Mouse (Mus musculus) heart, postnatal 36 days (tissue): ENCODE measurements at regions not wholly inside any gene's neighbourhood (a gene's known extent, or its start where the extent isn't known, plus 50 kb on each side); places are given as distances from the start of the nearest gene placed in this dataset.
A peak's percentile ranks its signal among the peaks of the same experiment; 100 is the strongest.

Experiments
- DNase-seq, 2 experiments: peaks; one replicate each; pipeline ENCODE4 v3.0.0; 2021 to 2022
- intact Hi-C: fragments of 180-260 bp; cut with DNase I; formaldehyde crosslinking; loops from one replicate; pipeline ENCODE4 v1.15.1; 2025

DNA sequence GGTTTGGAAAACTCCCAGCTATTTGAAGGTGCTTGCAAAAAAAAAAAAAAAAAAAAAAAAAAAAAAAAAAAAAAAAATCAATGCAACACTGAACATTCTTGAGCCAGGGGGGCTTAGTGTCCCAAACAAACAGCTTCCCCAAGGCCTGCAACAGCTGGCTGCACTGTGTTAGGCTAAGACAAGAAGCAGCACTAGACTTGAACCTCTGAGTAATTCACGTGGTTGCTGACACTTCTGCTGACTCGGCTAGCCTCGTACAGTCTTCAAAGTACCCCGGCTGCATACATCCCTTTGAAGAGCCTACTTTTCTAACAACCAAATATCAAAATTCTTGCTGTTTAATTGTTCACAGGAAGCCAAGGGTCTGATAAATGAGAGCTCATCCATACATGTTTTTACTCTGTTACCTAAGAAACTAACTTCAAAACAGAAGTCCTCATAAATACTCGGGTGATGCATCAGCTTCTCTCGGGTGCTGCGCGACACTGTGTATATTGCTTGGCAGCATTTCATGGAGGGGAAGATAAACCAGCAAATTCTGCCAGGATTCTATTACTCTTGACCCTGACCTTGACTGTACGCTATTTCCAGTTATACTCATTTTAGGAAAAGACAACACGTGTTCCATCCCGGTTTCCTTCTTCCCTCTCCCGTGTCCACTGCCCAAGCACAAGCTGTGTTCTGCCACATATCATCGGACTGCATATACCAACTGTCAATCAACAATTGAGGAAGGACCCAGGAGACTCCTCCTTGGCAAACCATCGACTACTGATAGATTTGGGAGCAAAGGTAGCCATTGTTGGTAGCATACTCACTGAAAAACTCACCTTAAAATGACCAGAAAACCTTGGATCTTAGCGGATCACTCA is 352.8 kb upstream of the Nt5c1b start:
- no peak for DNase-seq
- intact Hi-C loops = no loop called here

DNA sequence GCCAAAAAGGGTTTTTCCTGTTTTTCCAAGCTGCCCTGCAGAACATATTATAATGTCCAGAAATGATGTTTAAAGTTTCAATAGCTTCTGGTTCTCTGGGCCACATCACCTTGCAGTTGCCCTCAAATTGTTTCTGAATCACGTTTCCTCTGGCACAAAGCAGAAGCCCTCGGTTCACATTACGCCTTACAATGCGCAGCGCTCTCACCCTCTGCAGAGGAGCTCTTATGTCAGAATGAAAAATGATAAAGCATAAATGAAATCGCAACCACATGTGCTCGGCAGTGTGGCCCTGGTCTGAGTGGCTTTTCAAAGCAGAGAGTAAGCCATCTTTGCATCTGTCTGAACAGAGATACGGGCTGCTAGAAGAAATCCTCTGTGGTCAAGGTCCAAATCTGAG is 334.3 kb upstream of the Nt5c1b start:
- intact Hi-C loops = no loop called here

GRCm38 (mm10) chr12:10062006-10062514 is 307.7 kb upstream of the Nt5c1b start:
- DNase-seq = no peak
- intact Hi-C loops = no loop called here

More for the DNA sequence above, 334.3 kb upstream of the Nt5c1b start:
- DNase-seq = no peak

GRCm38 (mm10) chr12:10078341-10078740 is 291.4 kb upstream of the Nt5c1b start:
- intact Hi-C loops = no loop called here

GRCm38 (mm10) chr12:10079482-10079881 is 290.3 kb upstream of the Nt5c1b start:
- intact Hi-C loops = no loop called here
- DNase-seq = peak; percentile 1 to 3

More at GRCm38 (mm10) chr12:10078341-10078740, 291.4 kb upstream of the Nt5c1b start:
- DNase-seq = no peak

DNA sequence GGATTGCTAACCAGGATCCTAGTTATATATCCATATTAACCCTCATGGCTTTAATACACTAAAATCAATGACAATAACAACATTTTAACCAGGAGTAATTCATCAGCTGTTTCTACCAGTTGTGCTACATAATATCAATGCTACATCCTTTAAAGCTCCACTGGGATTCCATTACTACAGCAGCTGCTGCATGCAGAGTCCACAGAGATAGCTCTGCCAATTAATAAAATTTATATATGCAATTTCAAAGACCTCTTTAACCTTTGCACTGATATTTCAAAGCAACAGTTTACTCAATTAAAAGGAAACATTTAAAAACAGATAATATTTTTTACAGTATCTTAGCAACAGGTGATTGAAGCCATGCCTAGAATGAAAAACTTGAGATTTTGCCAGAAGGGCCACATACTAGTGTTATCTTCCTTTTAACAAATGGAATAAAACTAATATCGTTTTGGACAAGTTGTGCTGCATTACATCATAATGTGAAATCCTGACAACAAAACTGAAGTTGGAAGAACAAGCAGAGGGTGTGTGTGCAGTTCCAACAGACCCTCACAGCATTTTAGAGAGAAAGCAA is 256.8 kb upstream of the Nt5c1b start:
- intact Hi-C loops = no loop called here
- DNase-seq = no peak

- DNase-seq = no peak
- intact Hi-C loops = no loop called here
Measured at GRCm38 (mm10) chr12:10122102-10122501, 247.7 kb upstream of the Nt5c1b start.

DNA sequence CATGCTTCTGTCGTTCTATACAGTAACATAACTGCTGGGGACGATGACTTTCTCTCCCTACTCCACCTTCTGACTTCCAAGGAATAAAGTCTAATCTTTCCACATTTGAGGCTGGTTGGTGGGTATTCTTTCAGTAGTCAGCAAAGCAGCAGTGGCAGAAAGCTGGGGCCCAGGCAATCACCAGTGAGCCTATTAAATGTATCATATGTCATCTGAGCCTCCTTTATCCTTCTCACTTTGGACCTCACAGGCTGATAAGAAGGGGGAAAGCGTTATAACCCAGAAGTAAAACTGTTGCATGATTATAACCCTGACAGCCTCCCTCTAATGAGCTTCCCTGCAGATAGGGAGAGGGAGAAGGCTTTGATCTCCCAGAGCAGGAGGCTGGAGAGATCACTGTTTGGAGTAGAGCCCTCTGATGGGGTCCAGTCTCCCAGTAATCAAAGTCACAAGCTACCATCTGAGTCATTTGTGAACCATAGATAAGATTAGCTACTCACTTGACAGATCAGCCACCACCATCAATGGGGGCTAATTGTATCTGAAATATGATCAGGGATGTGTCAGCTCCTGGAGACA is 241.7 kb upstream of the Nt5c1b start:
- intact Hi-C loops = no loop called here
- no peak for DNase-seq

DNA sequence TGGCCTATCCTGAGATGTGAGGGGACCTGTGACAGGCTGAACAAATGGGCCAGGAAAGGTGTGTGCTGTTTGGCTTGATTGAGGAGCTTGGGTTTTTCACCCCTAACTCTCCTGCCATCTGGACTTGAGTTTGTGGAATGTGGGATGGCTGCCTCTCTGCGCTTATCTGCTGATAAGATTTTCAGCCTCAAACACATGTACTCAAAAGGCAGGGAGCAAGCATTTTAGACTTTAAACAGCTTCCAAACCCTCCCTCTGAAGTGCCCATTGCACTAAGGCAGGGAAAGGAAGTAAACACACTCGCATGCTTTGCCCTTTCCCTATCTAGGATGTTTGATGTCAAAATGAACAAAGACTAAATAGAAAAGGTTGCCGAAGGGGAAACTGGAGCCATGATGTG is 235.6 kb upstream of the Nt5c1b start:
- DNase-seq = no peak
- intact Hi-C loops = no loop called here

- intact Hi-C loops = no loop called here
- no peak for DNase-seq
Measured at GRCm38 (mm10) chr12:10135915-10136314, 233.9 kb upstream of the Nt5c1b start.

DNA sequence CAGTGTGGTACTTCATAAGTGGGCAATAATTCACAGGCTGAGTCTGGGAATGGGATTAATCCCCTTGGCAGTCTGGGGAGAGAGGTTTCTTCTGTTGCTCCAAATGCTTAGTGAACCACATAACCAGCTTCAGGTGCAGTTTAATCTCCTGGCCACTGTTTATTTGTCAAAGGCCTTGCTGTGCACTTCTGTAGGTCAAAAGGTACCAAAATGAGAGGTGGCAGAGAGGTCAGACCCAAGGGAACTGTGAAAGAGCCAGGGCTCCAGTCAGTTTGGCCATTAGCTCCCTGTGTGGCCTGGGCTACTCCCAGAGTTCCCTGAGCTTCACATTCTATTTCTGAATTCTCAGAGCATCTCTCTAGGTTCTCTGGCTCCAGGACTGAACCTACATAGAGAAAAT is 229.6 kb upstream of the Nt5c1b start:
- intact Hi-C loops = loop anchor here (5.0 kb wide), 1 partner anchor 37 kb away; no protein-coding TSS in a partner anchor
- DNase-seq = no peak

DNA sequence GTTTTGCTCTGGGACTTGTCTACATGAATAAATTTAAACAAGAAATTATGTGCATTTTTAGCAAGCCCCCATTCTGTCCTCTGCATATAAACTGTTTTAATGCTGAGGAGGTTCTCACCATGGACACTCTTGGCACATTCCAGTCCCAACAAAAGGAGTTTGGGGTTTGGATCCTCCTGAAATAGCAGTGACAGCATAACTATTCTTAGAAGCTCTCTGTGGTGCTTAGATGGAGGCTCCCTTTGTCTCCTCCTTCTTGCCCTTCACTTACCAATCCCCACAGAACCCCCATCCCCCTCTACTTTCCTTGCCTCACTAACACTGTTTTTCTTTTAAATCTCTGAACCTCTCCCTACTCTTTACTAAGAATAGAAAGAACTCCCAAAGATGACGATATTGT is 208.9 kb upstream of the Nt5c1b start:
- DNase-seq = no peak
- intact Hi-C loops = no loop called here

GRCm38 (mm10) chr12:10168042-10168441 is 201.7 kb upstream of the Nt5c1b start:
- DNase-seq = no peak
- intact Hi-C loops = no loop called here

DNA sequence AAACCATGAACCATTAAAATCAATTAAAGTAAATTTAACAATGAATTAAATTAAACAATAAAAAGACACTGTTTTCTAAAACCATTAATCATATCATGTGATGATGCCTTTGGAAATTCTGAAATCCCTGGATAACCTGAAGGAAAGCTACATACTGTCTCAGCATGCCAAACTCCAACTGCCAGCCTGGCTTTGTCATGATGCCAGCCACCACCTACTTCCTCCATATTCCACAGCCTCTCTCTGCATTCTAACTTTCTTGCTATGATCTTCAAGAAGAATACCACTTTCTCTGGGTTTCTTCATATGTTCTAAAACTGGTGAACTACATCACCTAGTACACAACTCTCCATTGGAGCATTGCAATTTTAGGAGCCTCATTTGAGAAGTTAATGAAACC is 201.2 kb upstream of the Nt5c1b start:
- intact Hi-C loops = no loop called here
- DNase-seq = no peak

- intact Hi-C loops = loop anchor here (5.0 kb wide), 1 partner anchor 36 kb away; no protein-coding TSS in a partner anchor
- DNase-seq = no peak
Measured at GRCm38 (mm10) chr12:10178718-10179117, 191.1 kb upstream of the Nt5c1b start.

- no peak for DNase-seq
- intact Hi-C loops = loop anchor here (5.0 kb wide), 1 partner anchor 37 kb away; no protein-coding TSS in a partner anchor
Measured at GRCm38 (mm10) chr12:10179147-10179814, 190.5 kb upstream of the Nt5c1b start.

GRCm38 (mm10) chr12:10179815-10180468 is 189.8 kb upstream of the Nt5c1b start:
- DNase-seq = no peak
- intact Hi-C loops = loop anchor here (5.0 kb wide), 1 partner anchor 38 kb away; no protein-coding TSS in a partner anchor

GRCm38 (mm10) chr12:10182589-10182988 is 187.2 kb upstream of the Nt5c1b start:
- intact Hi-C loops = no loop called here
- no peak for DNase-seq

DNA sequence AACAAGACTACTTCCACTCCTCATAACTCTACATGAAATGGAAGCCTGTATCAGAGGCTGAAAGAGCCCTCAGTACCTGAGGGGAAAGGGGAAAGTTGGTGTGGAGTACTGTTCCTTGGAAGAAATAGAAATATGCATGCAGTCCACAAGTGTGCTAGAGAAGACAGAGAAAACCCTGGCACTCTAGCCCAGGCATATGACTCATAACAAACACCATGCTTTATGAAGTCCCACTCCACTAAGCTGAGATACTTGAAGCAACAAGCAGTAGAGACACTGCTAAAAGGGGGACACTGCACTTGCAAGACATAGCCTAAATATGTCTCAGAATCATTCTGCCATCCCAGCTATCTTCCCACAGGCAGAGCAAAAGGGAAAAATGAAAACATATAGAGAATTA is 183.2 kb upstream of the Nt5c1b start:
- no peak for DNase-seq
- intact Hi-C loops = no loop called here

- no peak for DNase-seq
- intact Hi-C loops = no loop called here
Measured at GRCm38 (mm10) chr12:10189746-10190145, 180.0 kb upstream of the Nt5c1b start.
